Mouse (Mus musculus): Measurements from ENCODE around the gene Rab30. TPM values are rescaled to one million over a fixed set of nuclear protein-coding genes. Genes with fewer than 3 reads are reported as not detected.

Rab30 gene
- polyA plus RNA-seq, 1 experiment from 2014 or later = 19.4 TPM

- peak; percentile 92 for ATAC-seq (ENCODE audit: low FRiP score)
- Histone ChIP-seq H3K27me3 (ENCODE audit: control insufficient read depth, insufficient read depth, low read length) (no peaks in the 10 kb centered on the region), H3K9me3 (ENCODE audit: control insufficient read depth, low read length) (no peaks in the 10 kb centered on the region), H3K9ac (ENCODE audit: low read length) (peak within 1 kb of the TSS; percentile 86), H3K4me1 (ENCODE audit: control insufficient read depth, insufficient read depth, low read length) (peaks cover 17% of the 10 kb centered on the region), H3K27ac (ENCODE audit: low read depth, low read length) (peak within 1 kb of the TSS; percentile 93), H3K4me3 (ENCODE audit: low read depth, low read length) (peak within 1 kb of the TSS; percentile 62), H3K4me2 (peak within 1 kb of the TSS; percentile 71), H3K36me3 (ENCODE audit: control insufficient read depth, insufficient read depth, low read length) (no peaks in the 10 kb centered on the region)
- DNase-seq (ENCODE audit: low spot score, missing footprints) = peak; percentile 100
- under 1% methylated on average over 53 of the region's 53 CpGs for WGBS
Measured at GRCm38 (mm10) chr7:92874116-92874675, 132.8 kb downstream of the Rab30 start, which contains the start of the genes Ddias and Prcp. Gene Ddias, minus strand, starts transcription at chr7:92874247. Gene Prcp, plus strand, starts transcription at chr7:92874470.

- H3K27ac ChIP-seq (ENCODE audit: low read depth, low read length) = peak overlapping the region; percentile 93
- ATAC-seq (ENCODE audit: low FRiP score) (peak; percentile 88), DNase-seq (ENCODE audit: low spot score, missing footprints) (peak; percentile 98)
- H3K9ac ChIP-seq (ENCODE audit: low read length) = peak overlapping the region; percentile 86
- H3K4me3 ChIP-seq (ENCODE audit: low read depth, low read length) = peak overlapping the region; percentile 62
- no peaks in the 10 kb centered on the region for H3K27me3 ChIP-seq (ENCODE audit: control insufficient read depth, insufficient read depth, low read length)
- H3K9me3 ChIP-seq (ENCODE audit: control insufficient read depth, low read length) = no peaks in the 10 kb centered on the region
- H3K36me3 ChIP-seq (ENCODE audit: control insufficient read depth, insufficient read depth, low read length) = no peaks in the 10 kb centered on the region
- H3K4me1 ChIP-seq (ENCODE audit: control insufficient read depth, insufficient read depth, low read length) = peaks cover 17% of the 10 kb centered on the region
- peak overlapping the region; percentile 71 for H3K4me2 ChIP-seq
- WGBS = 0% methylated on average over 28 of the region's 29 CpGs
Measured at GRCm38 (mm10) chr7:92874761-92875408, 133.5 kb downstream of the Rab30 start.

- 33% methylated on average over 3 of the region's 3 CpGs for WGBS
- peak overlapping the region; percentile 71 for H3K4me2 ChIP-seq
- no peaks in the 10 kb centered on the region for H3K9me3 ChIP-seq (ENCODE audit: control insufficient read depth, low read length)
- no peaks in the 10 kb centered on the region for H3K27me3 ChIP-seq (ENCODE audit: control insufficient read depth, insufficient read depth, low read length)
- H3K27ac ChIP-seq (ENCODE audit: low read depth, low read length) = no peak overlapping the region
- peak overlapping the region; percentile 86 for H3K9ac ChIP-seq (ENCODE audit: low read length)
- ATAC-seq (ENCODE audit: low FRiP score) (no peak), DNase-seq (ENCODE audit: low spot score, missing footprints) (no peak)
- H3K4me1 ChIP-seq (ENCODE audit: control insufficient read depth, insufficient read depth, low read length) = peaks cover 17% of the 10 kb centered on the region
- peak overlapping the region; percentile 62; the same call in 1 of the 2 replicates for H3K4me3 ChIP-seq (ENCODE audit: low read depth, low read length)
- no peaks in the 10 kb centered on the region for H3K36me3 ChIP-seq (ENCODE audit: control insufficient read depth, insufficient read depth, low read length)
Measured at GRCm38 (mm10) chr7:92876066-92876465, 134.7 kb downstream of the Rab30 start.

GRCm38 (mm10) chr7:92876538-92876937, 135.1 kb downstream of the Rab30 start:
- H3K4me1 ChIP-seq (ENCODE audit: control insufficient read depth, insufficient read depth, low read length) = peaks cover 17% of the 10 kb centered on the region
- no peaks in the 10 kb centered on the region for H3K36me3 ChIP-seq (ENCODE audit: control insufficient read depth, insufficient read depth, low read length)
- no peak overlapping the region for H3K4me3 ChIP-seq (ENCODE audit: low read depth, low read length)
- 59% methylated on average over 7 of the region's 7 CpGs for WGBS
- DNase-seq (ENCODE audit: low spot score, missing footprints) (no peak), ATAC-seq (ENCODE audit: low FRiP score) (no peak)
- H3K4me2 ChIP-seq = peak overlapping the region; percentile 2; the same call in 1 of the 2 replicates
- no peak overlapping the region for H3K27ac ChIP-seq (ENCODE audit: low read depth, low read length)
- H3K27me3 ChIP-seq (ENCODE audit: control insufficient read depth, insufficient read depth, low read length) = no peaks in the 10 kb centered on the region
- H3K9ac ChIP-seq (ENCODE audit: low read length) = no peak overlapping the region
- no peaks in the 10 kb centered on the region for H3K9me3 ChIP-seq (ENCODE audit: control insufficient read depth, low read length)

GRCm38 (mm10) chr7:92878575-92879285, 137.3 kb downstream of the Rab30 start:
- no peak overlapping the region for H3K4me2 ChIP-seq
- H3K4me3 ChIP-seq (ENCODE audit: low read depth, low read length) = no peak overlapping the region
- DNase-seq (ENCODE audit: low spot score, missing footprints) (no peak), ATAC-seq (ENCODE audit: low FRiP score) (no peak)
- WGBS = 86% methylated on average over 7 of the region's 7 CpGs
- H3K9me3 ChIP-seq (ENCODE audit: control insufficient read depth, low read length) = no peaks in the 10 kb centered on the region
- H3K27ac ChIP-seq (ENCODE audit: low read depth, low read length) = no peak overlapping the region
- H3K4me1 ChIP-seq (ENCODE audit: control insufficient read depth, insufficient read depth, low read length) = peaks cover 11% of the 10 kb centered on the region
- H3K27me3 ChIP-seq (ENCODE audit: control insufficient read depth, insufficient read depth, low read length) = no peaks in the 10 kb centered on the region
- no peak overlapping the region for H3K9ac ChIP-seq (ENCODE audit: low read length)
- H3K36me3 ChIP-seq (ENCODE audit: control insufficient read depth, insufficient read depth, low read length) = no peaks in the 10 kb centered on the region

GRCm38 (mm10) chr7:92883850-92884716, 142.7 kb downstream of the Rab30 start:
- Histone ChIP-seq H3K36me3 (ENCODE audit: control insufficient read depth, insufficient read depth, low read length) (no peaks in the 10 kb centered on the region), H3K4me3 (ENCODE audit: low read depth, low read length) (no peak overlapping the region), H3K9me3 (ENCODE audit: control insufficient read depth, low read length) (no peaks in the 10 kb centered on the region), H3K4me1 (ENCODE audit: control insufficient read depth, insufficient read depth, low read length) (no peaks in the 10 kb centered on the region), H3K9ac (ENCODE audit: low read length) (no peak overlapping the region), H3K27ac (ENCODE audit: low read depth, low read length) (no peak overlapping the region), H3K27me3 (ENCODE audit: control insufficient read depth, insufficient read depth, low read length) (no peaks in the 10 kb centered on the region), H3K4me2 (no peak overlapping the region)
- DNase-seq (ENCODE audit: low spot score, missing footprints) (peak; percentile 70), ATAC-seq (ENCODE audit: low FRiP score) (no peak)
- WGBS = 78% methylated on average over 9 of the region's 9 CpGs

GRCm38 (mm10) chr7:92884998-92885660, 143.7 kb downstream of the Rab30 start:
- WGBS = 90% methylated on average over 6 of the region's 6 CpGs

GRCm38 (mm10) chr7:92886801-92887200, 145.4 kb downstream of the Rab30 start:
- H3K9ac ChIP-seq (ENCODE audit: low read length) = no peak overlapping the region
- no peaks in the 10 kb centered on the region for H3K27me3 ChIP-seq (ENCODE audit: control insufficient read depth, insufficient read depth, low read length)
- H3K27ac ChIP-seq (ENCODE audit: low read depth, low read length) = no peak overlapping the region
- H3K4me1 ChIP-seq (ENCODE audit: control insufficient read depth, insufficient read depth, low read length) = no peaks in the 10 kb centered on the region
- no peak overlapping the region for H3K4me3 ChIP-seq (ENCODE audit: low read depth, low read length)
- peak; percentile 60 for DNase-seq (ENCODE audit: low spot score, missing footprints)
- H3K4me2 ChIP-seq = no peak overlapping the region
- no peaks in the 10 kb centered on the region for H3K9me3 ChIP-seq (ENCODE audit: control insufficient read depth, low read length)
- no peak for ATAC-seq (ENCODE audit: low FRiP score)
- no peaks in the 10 kb centered on the region for H3K36me3 ChIP-seq (ENCODE audit: control insufficient read depth, insufficient read depth, low read length)
- WGBS = 86% methylated on average over 7 of the region's 7 CpGs

More at GRCm38 (mm10) chr7:92884998-92885660, 143.7 kb downstream of the Rab30 start:
- DNase-seq (ENCODE audit: low spot score, missing footprints) (peak; percentile 12), ATAC-seq (ENCODE audit: low FRiP score) (no peak)
- Histone ChIP-seq H3K27ac (ENCODE audit: low read depth, low read length) (no peak overlapping the region), H3K4me2 (no peak overlapping the region), H3K27me3 (ENCODE audit: control insufficient read depth, insufficient read depth, low read length) (no peaks in the 10 kb centered on the region), H3K36me3 (ENCODE audit: control insufficient read depth, insufficient read depth, low read length) (no peaks in the 10 kb centered on the region), H3K9me3 (ENCODE audit: control insufficient read depth, low read length) (no peaks in the 10 kb centered on the region), H3K4me1 (ENCODE audit: control insufficient read depth, insufficient read depth, low read length) (no peaks in the 10 kb centered on the region), H3K9ac (ENCODE audit: low read length) (no peak overlapping the region), H3K4me3 (ENCODE audit: low read depth, low read length) (no peak overlapping the region)
